In the genomic region with DNA sequence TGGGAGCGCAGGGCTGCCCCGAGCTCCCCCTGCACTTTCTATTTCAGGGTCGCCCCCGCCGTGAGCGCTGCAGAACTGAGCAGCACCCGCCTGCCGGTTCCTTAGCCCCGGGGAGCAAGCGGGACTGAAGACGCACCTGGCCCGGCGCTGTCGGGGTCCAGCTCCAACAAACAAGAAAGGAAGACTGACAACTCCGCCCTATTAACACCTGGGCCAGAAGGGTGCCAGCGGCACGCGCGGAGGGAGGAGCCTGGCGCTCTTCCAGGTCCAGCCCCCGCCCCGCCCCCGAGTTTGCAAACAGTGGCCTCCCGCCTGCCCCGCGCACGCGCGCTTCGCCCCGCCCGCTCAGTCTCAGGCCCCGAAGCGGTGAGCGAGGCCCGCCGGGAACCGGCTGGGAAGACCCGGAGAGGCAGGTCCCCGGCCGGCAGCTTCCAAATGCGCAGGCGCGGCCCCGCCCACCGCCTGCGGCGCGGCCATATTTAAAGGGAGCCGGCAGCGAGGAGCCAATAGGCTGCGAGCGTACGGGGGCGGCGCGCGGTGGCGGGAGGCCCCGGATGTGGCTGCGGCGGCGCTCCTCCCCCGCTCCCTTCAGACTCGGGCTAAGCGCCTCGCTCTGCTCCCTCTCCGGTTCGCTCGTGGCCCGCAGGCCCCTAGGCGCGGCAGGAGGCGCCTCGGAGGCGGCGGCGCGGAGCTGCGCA, we compare ENCODE assay signal across 8 mouse cellular contexts. TPM values are rescaled to one million over a fixed set of nuclear protein-coding genes. Genes with fewer than 3 reads are reported as not detected.
DNase-seq lines count a peak whose midpoint lies in the region; ATAC-seq and TF ChIP-seq lines count a peak whose summit lies in the region.

Lsm14b (plus strand) TSS at position 587 of the 698 bp plus-strand sequence.

- ATAC-seq in frontal cortex, adult (ENCODE audit: low TSS enrichment), result peak; percentile 88
- peak; percentile 96 for ATAC-seq in lung, postnatal 0 days

- H3K4me3 ChIP-seq in hindbrain, embryonic 10.5 days, result peak within 1 kb of the TSS; percentile 99
- H3K4me3 ChIP-seq in lung, postnatal 0 days (ENCODE audit: low read depth, low read length), result peak within 1 kb of the TSS; percentile 93

- H3K4me1 ChIP-seq in hindbrain, embryonic 10.5 days (replicated peaks), result peaks cover 45% of the 10 kb centered on the region
- H3K4me1 ChIP-seq in lung, postnatal 0 days (ENCODE audit: insufficient read depth, low read depth, low read length), result peaks cover 24% of the 10 kb centered on the region; the same call in 1 of the 2 replicates

- no peaks in the 10 kb centered on the region for H3K9me3 ChIP-seq in hindbrain, embryonic 10.5 days
- H3K9me3 ChIP-seq in lung, postnatal 0 days (ENCODE audit: low read length), result no peaks in the 10 kb centered on the region

- H3K27me3 ChIP-seq in hindbrain, embryonic 10.5 days (ENCODE audit: insufficient read depth, poor library complexity, severe bottlenecking), result peaks cover 33% of the 10 kb centered on the region
- peaks cover 3% of the 10 kb centered on the region; the same call in 1 of the 2 replicates for H3K27me3 ChIP-seq in lung, postnatal 0 days (replicated peaks; ENCODE audit: insufficient read depth, low read length)

- no peak for TF ChIP-seq CTCF in lung, postnatal 0 days (IDR thresholded peaks at IDR 0.05)

- peak within 1 kb of the TSS; percentile 81 for H3K9ac ChIP-seq in lung, postnatal 0 days (replicated peaks; ENCODE audit: low read depth)

- H3K27ac ChIP-seq in hindbrain, embryonic 10.5 days, result peak within 1 kb of the TSS; percentile 98
- peak within 1 kb of the TSS; percentile 91 for H3K27ac ChIP-seq in lung, postnatal 0 days (ENCODE audit: low read length)

- DNase-seq in MEL-GATA-1-ER (ENCODE audit: extremely low read depth, low read depth), result peak; percentile 81
- peak; percentile 99 for DNase-seq in cerebellum, adult 8-10 months
- peak; percentile 99 for DNase-seq in hindbrain, embryonic 10.5 days (ENCODE audit: low spot score)
- peak; percentile 99 for DNase-seq in layer of hippocampus, adult 9-11 months
- DNase-seq in lung, postnatal 0 days (ENCODE audit: low spot score), result peak; percentile 97
- peak; percentile 98 for DNase-seq in ovary, postnatal 14 days (ENCODE audit: low spot score)
- peak; percentile 100 for DNase-seq in thymus, postnatal 14 days

- WGBS in hindbrain, embryonic 10.5 days, result under 1% methylated on average over 78 of the region's 80 CpGs
- 1% methylated on average over 54 of the region's 80 CpGs for WGBS in lung, postnatal 0 days

- no peak for TF ChIP-seq EP300 in lung, postnatal 0 days (IDR thresholded peaks at IDR 0.05)

- H3K36me3 ChIP-seq in hindbrain, embryonic 10.5 days, result peaks cover 31% of the 10 kb centered on the region
- peaks cover 9% of the 10 kb centered on the region; the same call in 1 of the 2 replicates for H3K36me3 ChIP-seq in lung, postnatal 0 days (ENCODE audit: insufficient read depth, low read length)

- H3K4me2 ChIP-seq in lung, postnatal 0 days (replicated peaks; ENCODE audit: low read depth, low read length), result peak within 1 kb of the TSS; percentile 99

RNA-seq across cellular contexts. Expression of gene Lsm14b, which starts in this region (rescaled TPM):
- 9.4 and 12.9 TPM in 2 replicates for polyA plus RNA-seq in hindbrain, embryonic 10.5 days (2016; fragmentation: Nextera tagmentation; extraction: Ambion mirVana)
- polyA plus RNA-seq in lung, postnatal 0 days (2015; fragmentation: Nextera tagmentation; extraction: Ambion mirVana), result 6.5 and 7.0 TPM in 2 replicates

Comparison
In these comparisons a context has a peak if more than half of its experiments do, and no peak if none do; other contexts are left out.
1. Peak in every context shown above with its lines: DNase-seq, ATAC-seq, H3K4me3 ChIP-seq and H3K27ac ChIP-seq.